Mouse (Mus musculus) limb, embryonic 11.5 days (tissue): ENCODE results near the gene Cd79b. TPM values are rescaled to one million over a fixed set of nuclear protein-coding genes. Genes with fewer than 3 reads are reported as not detected.

ENCODE experiments used
- ATAC-seq: fragments of 200-750 bp; cut with Nextera tagmentation; 2 replicates; pipeline ENCODE4 v1.8.0; 2017; ENCODE audit warnings: low read depth; ENCODE audit not compliant: insufficient number of reproducible peaks, low FRiP score, low TSS enrichment
- DNase-seq: peaks from one replicate; pipeline ENCODE4 v3.0.0-alpha.2; 2015; ENCODE audit warnings: low spot score
- H3K27ac ChIP-seq: fragments of 300-500 bp; sonication (generic); replicated peaks from 2 replicates; pipeline ENCODE4 v1.5.1; 2014; ENCODE audit warnings: low read depth, mild to moderate bottlenecking, low read length
- H3K27me3 ChIP-seq: fragments of 300-500 bp; sonication (generic); 2 replicates; pipeline ENCODE4 v1.6.1; 2014; ENCODE audit warnings: mild to moderate bottlenecking, low read length, mixed read lengths; ENCODE audit not compliant: control insufficient read depth, insufficient read depth
- H3K36me3 ChIP-seq: fragments of 300-500 bp; sonication (generic); 2 replicates; pipeline ENCODE4 v1.6.1; 2014; ENCODE audit warnings: mild to moderate bottlenecking, low read length, moderate library complexity, mixed read lengths; ENCODE audit not compliant: control insufficient read depth, insufficient read depth
- H3K4me1 ChIP-seq: fragments of 300-500 bp; sonication (generic); 2 replicates; pipeline ENCODE4 v1.6.1; 2014; ENCODE audit warnings: low read length, mixed read lengths; ENCODE audit not compliant: control insufficient read depth, insufficient read depth
- H3K4me2 ChIP-seq: fragments of 300-500 bp; sonication (generic); 2 replicates; pipeline ENCODE4 v1.6.1; 2014; ENCODE audit warnings: low read depth, mild to moderate bottlenecking, moderate library complexity; ENCODE audit not compliant: severe bottlenecking
- H3K4me3 ChIP-seq: fragments of 300-500 bp; sonication (generic); 2 replicates; pipeline ENCODE4 v1.5.1; 2014; ENCODE audit warnings: low read depth, low read length
- H3K9ac ChIP-seq: fragments of 300-500 bp; sonication (generic); 2 replicates; pipeline ENCODE4 v1.6.1; 2014; ENCODE audit warnings: mild to moderate bottlenecking, low read length
- H3K9me3 ChIP-seq: fragments of 300-500 bp; sonication (generic); 2 replicates; pipeline ENCODE4 v1.6.1; 2016; ENCODE audit warnings: low read length; ENCODE audit not compliant: control insufficient read depth
- WGBS: fragments of 180-500 bp; shearing (Covaris S2); extraction: QIAGEN DNeasy Blood & Tissue Kit; methylation state at CpG from one replicate; pipeline ENCODE4 v1.1.7; 2014; 5-methylcytosine and 5-hydroxymethylcytosine counted together
- polyA plus RNA-seq: library from polyadenylated mRNA; unstranded; fragments of >200 nt; fragmentation: Nextera tagmentation; extraction: Ambion mirVana; gene quantifications from 2 replicates; pipeline ENCODE4 v1.2.1, GENCODE M21; 2014

Cd79b gene
- polyA plus RNA-seq, 1 experiment from 2014 or later: 2.1 TPM

- DNase-seq (no peak), ATAC-seq (no peak)
- Histone ChIP-seq H3K36me3 (no peaks in the 10 kb centered on the region), H3K4me2 (no peak overlapping the region; the same call in 1 of the 2 replicates), H3K9ac (no peak overlapping the region), H3K4me3 (no peak overlapping the region), H3K27ac (0 out of 2 replicates have a peak overlapping the region, but pooled peaks have one; percentile 26), H3K4me1 (peaks cover 40% of the 10 kb centered on the region), H3K27me3 (no peaks in the 10 kb centered on the region), H3K9me3 (no peaks in the 10 kb centered on the region)
- 36% methylated on average over 5 of the region's 5 CpGs for WGBS
Observed at GRCm38 (mm10) chr11:106313533-106313932, 1.0 kb downstream of the Cd79b start.

GRCm38 (mm10) chr11:106310123-106310522, 4.4 kb downstream of the Cd79b start:
- H3K9me3 ChIP-seq: no peaks in the 10 kb centered on the region
- no peak overlapping the region for H3K4me3 ChIP-seq
- peaks cover 19% of the 10 kb centered on the region for H3K4me1 ChIP-seq
- H3K4me2 ChIP-seq: no peak overlapping the region
- no peaks in the 10 kb centered on the region for H3K27me3 ChIP-seq
- 70% methylated on average over 5 of the region's 5 CpGs for WGBS
- ATAC-seq (no peak), DNase-seq (no peak)
- H3K27ac ChIP-seq: no peak overlapping the region
- no peaks in the 10 kb centered on the region for H3K36me3 ChIP-seq
- no peak overlapping the region for H3K9ac ChIP-seq

GRCm38 (mm10) chr11:106308162-106308561, 6.4 kb downstream of the Cd79b start:
- H3K9me3 ChIP-seq: no peaks in the 10 kb centered on the region
- DNase-seq (no peak), ATAC-seq (no peak)
- H3K4me1 ChIP-seq: peaks cover 5% of the 10 kb centered on the region
- H3K4me2 ChIP-seq: no peak overlapping the region
- H3K9ac ChIP-seq: no peak overlapping the region
- no peaks in the 10 kb centered on the region for H3K36me3 ChIP-seq
- H3K27me3 ChIP-seq: no peaks in the 10 kb centered on the region
- 90% methylated on average over 11 of the region's 11 CpGs for WGBS
- no peak overlapping the region for H3K4me3 ChIP-seq
- no peak overlapping the region for H3K27ac ChIP-seq

GRCm38 (mm10) chr11:106307432-106307831, 7.1 kb downstream of the Cd79b start:
- H3K9ac ChIP-seq: no peak overlapping the region
- H3K9me3 ChIP-seq: no peaks in the 10 kb centered on the region
- H3K27me3 ChIP-seq: no peaks in the 10 kb centered on the region
- DNase-seq: no peak
- no peak overlapping the region for H3K4me2 ChIP-seq
- no peak overlapping the region for H3K4me3 ChIP-seq
- no peaks in the 10 kb centered on the region for H3K4me1 ChIP-seq
- no peak overlapping the region; the same call in 1 of the 2 replicates for H3K27ac ChIP-seq
- WGBS: 79% methylated on average over 5 of the region's 5 CpGs
- H3K36me3 ChIP-seq: no peaks in the 10 kb centered on the region
- ATAC-seq: no peak

GRCm38 (mm10) chr11:106306758-106307157, 7.8 kb downstream of the Cd79b start:
- no peaks in the 10 kb centered on the region for H3K4me1 ChIP-seq
- no peak overlapping the region for H3K4me3 ChIP-seq
- WGBS: 84% methylated on average over 9 of the region's 9 CpGs
- H3K9me3 ChIP-seq: no peaks in the 10 kb centered on the region
- ATAC-seq (no peak), DNase-seq (no peak)
- no peak overlapping the region for H3K27ac ChIP-seq
- no peaks in the 10 kb centered on the region for H3K27me3 ChIP-seq
- H3K4me2 ChIP-seq: no peak overlapping the region
- H3K36me3 ChIP-seq: no peaks in the 10 kb centered on the region
- no peak overlapping the region for H3K9ac ChIP-seq

GRCm38 (mm10) chr11:106306065-106306385, 8.5 kb downstream of the Cd79b start:
- H3K4me1 ChIP-seq: no peaks in the 10 kb centered on the region
- 94% methylated on average over 3 of the region's 3 CpGs for WGBS
- DNase-seq: no peak
- H3K36me3 ChIP-seq: no peaks in the 10 kb centered on the region
- no peaks in the 10 kb centered on the region for H3K9me3 ChIP-seq
- H3K27me3 ChIP-seq: no peaks in the 10 kb centered on the region
- no peak for ATAC-seq
- H3K27ac ChIP-seq: no peak overlapping the region
- no peak overlapping the region for H3K4me3 ChIP-seq
- no peak overlapping the region for H3K9ac ChIP-seq
- H3K4me2 ChIP-seq: no peak overlapping the region

- no peak overlapping the region for H3K9ac ChIP-seq
- H3K4me1 ChIP-seq: no peaks in the 10 kb centered on the region
- H3K27me3 ChIP-seq: no peaks in the 10 kb centered on the region
- WGBS: 84% methylated on average over 10 of the region's 10 CpGs
- ATAC-seq (no peak), DNase-seq (no peak)
- no peaks in the 10 kb centered on the region for H3K36me3 ChIP-seq
- no peak overlapping the region for H3K4me2 ChIP-seq
- no peak overlapping the region for H3K27ac ChIP-seq
- H3K9me3 ChIP-seq: no peaks in the 10 kb centered on the region
- no peak overlapping the region for H3K4me3 ChIP-seq
Observed at GRCm38 (mm10) chr11:106305348-106306064, 9.1 kb downstream of the Cd79b start.

GRCm38 (mm10) chr11:106302634-106303033, 11.9 kb downstream of the Cd79b start:
- ATAC-seq: no peak
- H3K4me1 ChIP-seq: no peaks in the 10 kb centered on the region
- no peak overlapping the region for H3K27ac ChIP-seq
- 15% methylated on average over 2 of the region's 2 CpGs for WGBS
- H3K36me3 ChIP-seq: no peaks in the 10 kb centered on the region
- H3K9me3 ChIP-seq: no peaks in the 10 kb centered on the region
- no peak overlapping the region for H3K4me2 ChIP-seq
- DNase-seq: peak; percentile 89
- no peak overlapping the region for H3K4me3 ChIP-seq
- no peaks in the 10 kb centered on the region for H3K27me3 ChIP-seq
- no peak overlapping the region for H3K9ac ChIP-seq

GRCm38 (mm10) chr11:106301765-106302164, 12.8 kb downstream of the Cd79b start, which contains the start of gene Gh:
Gene Gh (minus strand): TSS chr11:106301865.
- ATAC-seq: no peak

More at GRCm38 (mm10) chr11:106301765-106302164, 12.8 kb downstream of the Cd79b start, which contains the start of gene Gh:
- Histone ChIP-seq H3K36me3 (no peaks in the 10 kb centered on the region), H3K4me1 (no peaks in the 10 kb centered on the region), H3K27me3 (no peaks in the 10 kb centered on the region), H3K9ac (no peak within 1 kb of the TSS), H3K9me3 (no peaks in the 10 kb centered on the region), H3K4me3 (no peak within 1 kb of the TSS), H3K27ac (no peak within 1 kb of the TSS), H3K4me2 (no peak within 1 kb of the TSS)
- no peak for DNase-seq
- WGBS: 83% methylated on average over 9 of the region's 9 CpGs
